In genomic region chr9:12945037-12945436, GRCm38 (mm10) we compare ENCODE assay signal across 25 mouse cellular contexts.
DNase-seq lines count a peak whose midpoint lies in the region; ATAC-seq and TF ChIP-seq lines count a peak whose summit lies in the region.
"Had no signal": no experiment of that assay in that cellular context is flagged by ENCODE, and none has a peak within 500 bp of the region (broad histone marks: within the 10 kb centered on the region; RNA-seq: fewer than 3 reads in every experiment).

No protein-coding gene starts in this region.

- no peaks in the 10 kb centered on the region for H3K9me3 ChIP-seq in kidney, postnatal 0 days (replicated peaks; ENCODE audit: low read length)
- H3K9me3 ChIP-seq in intestine, embryonic 16.5 days (ENCODE audit: control insufficient read depth, low read length) = no peaks in the 10 kb centered on the region
- H3K9me3 ChIP-seq: embryonic facial prominence, embryonic 12.5 days; embryonic facial prominence, embryonic 15.5 days; forebrain, embryonic 12.5 days; hindbrain, embryonic 13.5 days had no signal

- ATAC-seq in kidney, postnatal 0 days (replicated peaks; ENCODE audit: low FRiP score, low read depth) = no peak
- ATAC-seq in intestine, embryonic 16.5 days = no peak
- ATAC-seq: forebrain, embryonic 16.5 days; hindbrain, embryonic 16.5 days; inflammation-experienced regulatory T-cells, adult 6 months; intestine, postnatal 0 days had no signal

- H3K9ac ChIP-seq in kidney, postnatal 0 days (ENCODE audit: low read depth, low read length) = no peak overlapping the region
- H3K9ac ChIP-seq in intestine, embryonic 16.5 days (ENCODE audit: low read depth, low read length) = no peak overlapping the region
- H3K9ac ChIP-seq: embryonic facial prominence, embryonic 12.5 days; embryonic facial prominence, embryonic 15.5 days; forebrain, embryonic 12.5 days; hindbrain, embryonic 13.5 days had no signal

- no peak overlapping the region for H3K27ac ChIP-seq in kidney, postnatal 0 days
- no peak overlapping the region for H3K27ac ChIP-seq in intestine, embryonic 16.5 days (ENCODE audit: low read length)
- H3K27ac ChIP-seq: embryonic facial prominence, embryonic 12.5 days; embryonic facial prominence, embryonic 15.5 days; forebrain, embryonic 12.5 days; hindbrain, embryonic 13.5 days had no signal

- TF ChIP-seq POLR2A in brain, embryonic 14.5 days (IDR thresholded peaks at IDR 0.05; ENCODE audit: borderline replicate concordance, extremely low read depth, insufficient read depth, insufficient read length, poor library complexity, severe bottlenecking) = no peak

- H3K27me3 ChIP-seq in kidney, postnatal 0 days (ENCODE audit: insufficient read depth, low read length) = no peaks in the 10 kb centered on the region
- no peaks in the 10 kb centered on the region for H3K27me3 ChIP-seq in intestine, embryonic 16.5 days (replicated peaks; ENCODE audit: control insufficient read depth, insufficient read depth, low read length)
- H3K27me3 ChIP-seq: embryonic facial prominence, embryonic 12.5 days; embryonic facial prominence, embryonic 15.5 days; forebrain, embryonic 12.5 days; hindbrain, embryonic 13.5 days had no signal

- H3K4me1 ChIP-seq in kidney, postnatal 0 days (replicated peaks; ENCODE audit: insufficient read depth, low read length) = no peaks in the 10 kb centered on the region
- H3K4me1 ChIP-seq in intestine, embryonic 16.5 days (ENCODE audit: control insufficient read depth, insufficient read depth, low read length) = no peaks in the 10 kb centered on the region
- H3K4me1 ChIP-seq: embryonic facial prominence, embryonic 12.5 days; embryonic facial prominence, embryonic 15.5 days; forebrain, embryonic 12.5 days; hindbrain, embryonic 13.5 days had no signal

- no peak overlapping the region for H3K4me3 ChIP-seq in kidney, postnatal 0 days (replicated peaks; ENCODE audit: low read depth, low read length)
- H3K4me3 ChIP-seq in intestine, embryonic 16.5 days (ENCODE audit: low read length) = no peak overlapping the region
- H3K4me3 ChIP-seq: embryonic facial prominence, embryonic 12.5 days; embryonic facial prominence, embryonic 15.5 days; forebrain, embryonic 12.5 days; hindbrain, embryonic 13.5 days had no signal

- no peak for TF ChIP-seq CTCF in kidney, postnatal 0 days (IDR thresholded peaks at IDR 0.05; ENCODE audit: low read depth)
- no peak for TF ChIP-seq CTCF in brain, embryonic 14.5 days (IDR thresholded peaks at IDR 0.05; ENCODE audit: borderline replicate concordance, extremely low read depth, insufficient read depth, insufficient read length)

- no peak overlapping the region for H3K4me2 ChIP-seq in kidney, postnatal 0 days (ENCODE audit: low read length)
- no peak overlapping the region for H3K4me2 ChIP-seq in intestine, embryonic 16.5 days (ENCODE audit: low read depth, low read length)
- H3K4me2 ChIP-seq: embryonic facial prominence, embryonic 12.5 days; embryonic facial prominence, embryonic 15.5 days; forebrain, embryonic 12.5 days; heart, embryonic 11.5 days; hindbrain, embryonic 13.5 days had no signal

- WGBS in kidney, postnatal 0 days = 25% methylated on average over 4 of the region's 4 CpGs
- WGBS in intestine, embryonic 16.5 days = 51% methylated on average over 4 of the region's 4 CpGs

- no peaks in the 10 kb centered on the region for H3K36me3 ChIP-seq in kidney, postnatal 0 days (ENCODE audit: insufficient read depth, low read length)
- H3K36me3 ChIP-seq in intestine, embryonic 16.5 days (ENCODE audit: control insufficient read depth, insufficient read depth, low read length) = no peaks in the 10 kb centered on the region
- H3K36me3 ChIP-seq: embryonic facial prominence, embryonic 12.5 days; embryonic facial prominence, embryonic 15.5 days; forebrain, embryonic 12.5 days; hindbrain, embryonic 13.5 days had no signal

- peak; percentile 14 for DNase-seq in embryo, embryonic 10 days (ENCODE audit: low spot score)
- DNase-seq in embryo, embryonic 9.5 days (ENCODE audit: extremely low spot score) = no peak
- peak; percentile 11 for DNase-seq in kidney, postnatal 0 days (ENCODE audit: low spot score)
- no peak for DNase-seq in kidney, adult 9 months
- DNase-seq in brain, embryonic 14.5 days (ENCODE audit: low read depth) = peak; percentile 9
- DNase-seq in embryo, embryonic 11.5 days (ENCODE audit: low read depth, low spot score) = peak; percentile 3
- no peak for DNase-seq in urinary bladder, postnatal 10 days (ENCODE audit: low spot score)
- DNase-seq: adrenal gland, adult 2 months; adrenal gland, postnatal 14 days; cerebellum, adult 8-10 months; cerebellum, postnatal 10 days; cerebellum, postnatal 36 days; gastrocnemius, postnatal 10 days; heart, adult 11 months; kidney, adult 2 months had no signal

Comparison
In these comparisons a context has a peak if more than half of its experiments do, and no peak if none do; other contexts are left out.
1. DNase-seq: peak in embryo, embryonic 10 days (single experiment), kidney, postnatal 0 days (single experiment), brain, embryonic 14.5 days (single experiment) and embryo, embryonic 11.5 days (single experiment); none in embryo, embryonic 9.5 days (single experiment), kidney, adult 9 months (single experiment) and urinary bladder, postnatal 10 days (single experiment).